Comparison of ENCODE assay signal across 8 mouse cellular contexts in genomic region chr15:100041267-100042047, GRCm38 (mm10). TPM values are rescaled to one million over a fixed set of nuclear protein-coding genes. Genes with fewer than 3 reads are reported as not detected.
DNase-seq lines count a peak whose midpoint lies in the region; ATAC-seq lines count a peak whose summit lies in the region.

No protein-coding gene starts in this region.

- 48% methylated on average over 10 of the region's 10 CpGs for WGBS in kidney, embryonic 15.5 days
- 29% methylated on average over 10 of the region's 10 CpGs for WGBS in heart, embryonic 16.5 days

- H3K36me3 ChIP-seq in kidney, embryonic 15.5 days, result no peaks in the 10 kb centered on the region
- no peaks in the 10 kb centered on the region for H3K36me3 ChIP-seq in heart, embryonic 16.5 days (ENCODE audit: control insufficient read depth, insufficient read depth)
- H3K36me3 ChIP-seq in splenic B cell, adult 2 months (ENCODE audit: control insufficient read depth, insufficient read depth, low read length, poor library complexity, severe bottlenecking), result peaks cover 1% of the 10 kb centered on the region; the same call in 1 of the 2 replicates

- no peak for ATAC-seq in kidney, embryonic 15.5 days (replicated peaks; ENCODE audit: low FRiP score)
- ATAC-seq in activated CD4-positive, CD25-positive, alpha-beta regulatory T cell, adult 4 months, result peak; percentile 35
- no peak for ATAC-seq in heart, embryonic 16.5 days (replicated peaks; ENCODE audit: extremely low read depth, insufficient read depth, low FRiP score)

- DNase-seq in kidney, postnatal 4 days, result no peak
- peak; percentile 37 for DNase-seq in lung, postnatal 25 days (ENCODE audit: low spot score)
- peak; percentile 74 for DNase-seq in splenic B cell, adult 2 months (ENCODE audit: low read depth, low spot score)
- DNase-seq in ovary, postnatal 10 days (ENCODE audit: low spot score), result no peak
- DNase-seq in right cerebral cortex, postnatal 36 days (ENCODE audit: low spot score in 2 of 2), result no peak

- no peaks in the 10 kb centered on the region for H3K9me3 ChIP-seq in kidney, embryonic 15.5 days (replicated peaks)
- no peaks in the 10 kb centered on the region for H3K9me3 ChIP-seq in heart, embryonic 16.5 days (replicated peaks; ENCODE audit: control insufficient read depth, low read length)

- H3K27me3 ChIP-seq in kidney, embryonic 15.5 days, result no peaks in the 10 kb centered on the region
- no peaks in the 10 kb centered on the region for H3K27me3 ChIP-seq in heart, embryonic 16.5 days (ENCODE audit: control insufficient read depth, insufficient read depth, low read length)
- H3K27me3 ChIP-seq in splenic B cell, adult 2 months (ENCODE audit: control insufficient read depth, insufficient read depth, low read length, poor library complexity, severe bottlenecking), result no peaks in the 10 kb centered on the region

- H3K4me3 ChIP-seq in kidney, embryonic 15.5 days (replicated peaks), result peak overlapping the region; percentile 3; the same call in 1 of the 2 replicates
- peak overlapping the region; percentile 22 for H3K4me3 ChIP-seq in heart, embryonic 16.5 days (ENCODE audit: low read length)

- peaks cover 42% of the 10 kb centered on the region for H3K4me1 ChIP-seq in kidney, embryonic 15.5 days
- peaks cover 35% of the 10 kb centered on the region for H3K4me1 ChIP-seq in heart, embryonic 16.5 days (ENCODE audit: control insufficient read depth, insufficient read depth, low read length)

- H3K27ac ChIP-seq in kidney, embryonic 15.5 days, result peak overlapping the region; percentile 32; the same call in 1 of the 2 replicates
- H3K27ac ChIP-seq in heart, embryonic 16.5 days (ENCODE audit: low read length), result peak overlapping the region; percentile 33; the same call in 1 of the 2 replicates

- no peak overlapping the region for H3K9ac ChIP-seq in kidney, embryonic 15.5 days
- H3K9ac ChIP-seq in heart, embryonic 16.5 days (ENCODE audit: low read length), result peak overlapping the region; percentile 49; the same call in 1 of the 2 replicates

- peak overlapping the region; percentile 83 for H3K4me2 ChIP-seq in kidney, embryonic 15.5 days
- peak overlapping the region; percentile 61 for H3K4me2 ChIP-seq in heart, embryonic 16.5 days (ENCODE audit: low read depth, low read length)

RNA-seq across cellular contexts. Expression of gene Dip2b, which starts 3.0 kb away (rescaled TPM):
- polyA plus RNA-seq in kidney, embryonic 15.5 days (2015; fragmentation: Nextera tagmentation; extraction: Ambion mirVana), result 10.4 and 11.6 TPM in 2 replicates
- 10 to 100 TPM; 16.8 to 18.2 TPM for polyA plus RNA-seq in activated CD4-positive, CD25-positive, alpha-beta regulatory T cell, adult 4 months (2017; shearing (Covaris generic))
- 14.0 and 14.1 TPM in 2 replicates for polyA plus RNA-seq in heart, embryonic 16.5 days (2015; fragmentation: Nextera tagmentation; extraction: Ambion mirVana)

Comparison
In these comparisons a context has a peak if more than half of its experiments do, and no peak if none do; other contexts are left out.
1. DNase-seq: peak in lung, postnatal 25 days (single experiment) and splenic B cell, adult 2 months (single experiment); none in kidney, postnatal 4 days (0 of 2), ovary, postnatal 10 days (single experiment) and right cerebral cortex, postnatal 36 days (0 of 2).